Mouse (Mus musculus): ENCODE measurements at regions not wholly inside any gene's neighbourhood (a gene's known extent, or its start where the extent isn't known, plus 50 kb on each side); places are given as distances from the start of the nearest gene placed in this dataset.

GRCm38 (mm10) chr15:3171774-3172173 lies 96.6 kb upstream of the Selenop start:
- no peak for TF ChIP-seq GATA1 (IDR thresholded peaks at IDR 0.05; ENCODE audit: borderline replicate concordance, low read length)
- no peak for TF ChIP-seq FLI1 (IDR thresholded peaks at IDR 0.05; ENCODE audit: low read length)
